Mouse (Mus musculus): ENCODE measurements around the gene Gck. TPM values are rescaled to one million over a fixed set of nuclear protein-coding genes. Genes with fewer than 3 reads are reported as not detected.

Gene Gck
- polyA plus RNA-seq, 1 experiment: 0.33 TPM

DNA sequence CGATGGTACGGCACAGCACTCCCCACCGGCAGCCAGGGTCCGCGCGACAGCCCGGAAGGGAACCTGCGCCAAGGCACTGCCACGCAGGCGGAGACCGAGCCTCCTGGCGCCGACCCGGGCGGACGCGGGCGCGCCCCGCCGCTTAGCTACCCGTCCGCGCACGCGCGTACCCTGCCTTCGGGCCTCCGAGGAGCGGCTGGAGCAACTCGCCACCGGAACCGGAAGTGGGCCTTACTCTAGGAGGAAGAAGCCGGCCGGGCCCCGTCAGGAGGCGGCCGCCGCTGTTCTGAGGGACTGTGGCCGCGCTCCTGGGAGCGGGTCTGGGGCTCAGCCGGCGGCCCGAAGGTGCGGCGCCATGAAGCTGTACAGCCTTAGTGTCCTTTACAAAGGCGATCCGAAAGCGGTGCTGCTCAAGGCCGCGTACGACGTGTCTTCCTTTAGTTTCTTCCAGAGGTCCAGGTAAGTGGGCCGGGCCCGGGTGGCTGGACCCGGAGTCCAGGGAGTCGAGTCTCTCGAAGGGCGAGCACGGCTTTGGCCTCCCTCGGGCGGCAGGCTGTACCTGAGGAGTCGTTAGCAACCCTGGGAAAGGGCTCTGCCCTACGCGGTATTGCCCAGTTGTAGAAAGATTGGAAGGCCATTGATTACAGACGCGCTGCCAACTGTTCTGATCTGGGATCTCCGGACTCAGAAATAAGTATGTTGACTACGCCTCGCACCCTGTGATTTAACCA is 5.8 kb upstream of the Gck start, which contains the start of gene Ykt6:
Gene Ykt6, plus strand, starts transcription at position 148 of the 731 bp plus-strand sequence.
- under 1% methylated on average over 71 of the region's 71 CpGs for WGBS
- H3K27ac ChIP-seq (ENCODE audit: insufficient read depth, low read depth, low read length): peak within 1 kb of the TSS; percentile 96
- H3K36me3 ChIP-seq (ENCODE audit: control insufficient read depth, insufficient read depth, low read length): peaks cover 15% of the 10 kb centered on the region
- no peaks in the 10 kb centered on the region for H3K27me3 ChIP-seq (ENCODE audit: control insufficient read depth, insufficient read depth, low read length)
- peaks cover 13% of the 10 kb centered on the region; the same call in 1 of the 2 replicates for H3K4me1 ChIP-seq (ENCODE audit: control insufficient read depth, insufficient read depth, insufficient read length, low read length)
- peak within 1 kb of the TSS; percentile 87 for H3K4me3 ChIP-seq (ENCODE audit: low read depth, low read length)
- TF ChIP-seq CTCF (IDR thresholded peaks at IDR 0.05; ENCODE audit: extremely low read depth, insufficient read length, insufficient replicate concordance, low read depth, low read length) (no peak), POLR2A (IDR thresholded peaks at IDR 0.05; ENCODE audit: low read depth, low read length) (peak; percentile 91; the same call in 1 of the 2 replicates)

DNA sequence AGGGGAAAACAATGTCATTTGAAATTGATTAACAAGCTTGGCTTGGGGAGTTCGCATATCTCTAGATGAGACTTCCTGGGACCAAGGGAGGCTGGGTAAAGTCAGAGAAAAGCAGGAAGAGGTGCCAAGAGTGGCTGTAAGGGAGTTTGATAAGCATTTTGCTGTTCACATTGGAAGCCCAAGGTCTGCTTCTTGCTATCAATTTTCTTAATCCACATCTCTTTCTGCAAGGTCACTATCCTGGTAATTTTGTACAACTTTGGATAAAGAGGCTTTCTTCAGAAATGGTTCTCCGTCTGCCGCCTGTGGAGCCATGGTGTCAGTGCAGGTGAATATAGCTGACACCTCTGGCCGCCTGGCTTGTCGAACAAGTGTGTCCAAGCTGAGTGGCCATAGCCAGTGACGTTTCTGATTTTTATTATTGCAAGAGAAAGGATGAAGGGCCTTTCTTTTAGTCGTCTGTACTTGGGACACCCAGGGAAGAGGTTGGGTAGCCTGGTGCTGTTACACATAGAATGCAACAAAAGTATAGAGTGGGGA is 5.2 kb upstream of the Gck start:
- H3K27ac ChIP-seq (ENCODE audit: insufficient read depth, low read depth, low read length): peak overlapping the region; percentile 96
- H3K4me1 ChIP-seq (ENCODE audit: control insufficient read depth, insufficient read depth, insufficient read length, low read length): peaks cover 13% of the 10 kb centered on the region; the same call in 1 of the 2 replicates
- WGBS: 2% methylated on average over 7 of the region's 7 CpGs
- TF ChIP-seq POLR2A (IDR thresholded peaks at IDR 0.05; ENCODE audit: low read depth, low read length) (no peak), CTCF (IDR thresholded peaks at IDR 0.05; ENCODE audit: extremely low read depth, insufficient read length, insufficient replicate concordance, low read depth, low read length) (peak; percentile 59; the same call in 1 of the 2 replicates)
- no peaks in the 10 kb centered on the region for H3K27me3 ChIP-seq (ENCODE audit: control insufficient read depth, insufficient read depth, low read length)
- H3K36me3 ChIP-seq (ENCODE audit: control insufficient read depth, insufficient read depth, low read length): peaks cover 9% of the 10 kb centered on the region
- H3K4me3 ChIP-seq (ENCODE audit: low read depth, low read length): peak overlapping the region; percentile 87

- 39% methylated on average over 5 of the region's 5 CpGs for WGBS
- Histone ChIP-seq H3K36me3 (ENCODE audit: control insufficient read depth, insufficient read depth, low read length) (peaks cover 8% of the 10 kb centered on the region; the same call in 1 of the 2 replicates), H3K27ac (ENCODE audit: insufficient read depth, low read depth, low read length) (peak overlapping the region; percentile 96), H3K27me3 (ENCODE audit: control insufficient read depth, insufficient read depth, low read length) (no peaks in the 10 kb centered on the region), H3K4me1 (ENCODE audit: control insufficient read depth, insufficient read depth, insufficient read length, low read length) (peaks cover 13% of the 10 kb centered on the region; the same call in 1 of the 2 replicates), H3K4me3 (ENCODE audit: low read depth, low read length) (no peak overlapping the region)
- no peak for TF ChIP-seq CTCF (IDR thresholded peaks at IDR 0.05; ENCODE audit: extremely low read depth, insufficient read length, insufficient replicate concordance, low read depth, low read length)
These were observed 4.6 kb upstream of the Gck start for GRCm38 (mm10) chr11:5954435-5954834.

GRCm38 (mm10) chr11:5953130-5953765 is 3.4 kb upstream of the Gck start:
- no peak overlapping the region for H3K4me3 ChIP-seq (ENCODE audit: low read depth, low read length)
- TF ChIP-seq POLR2A (IDR thresholded peaks at IDR 0.05; ENCODE audit: low read depth, low read length): no peak
- TF ChIP-seq CTCF (IDR thresholded peaks at IDR 0.05; ENCODE audit: extremely low read depth, insufficient read length, insufficient replicate concordance, low read depth, low read length): 0 out of 2 replicates have a peak, but pooled peaks have one; percentile 18
- WGBS: 50% methylated on average over 8 of the region's 8 CpGs

DNA sequence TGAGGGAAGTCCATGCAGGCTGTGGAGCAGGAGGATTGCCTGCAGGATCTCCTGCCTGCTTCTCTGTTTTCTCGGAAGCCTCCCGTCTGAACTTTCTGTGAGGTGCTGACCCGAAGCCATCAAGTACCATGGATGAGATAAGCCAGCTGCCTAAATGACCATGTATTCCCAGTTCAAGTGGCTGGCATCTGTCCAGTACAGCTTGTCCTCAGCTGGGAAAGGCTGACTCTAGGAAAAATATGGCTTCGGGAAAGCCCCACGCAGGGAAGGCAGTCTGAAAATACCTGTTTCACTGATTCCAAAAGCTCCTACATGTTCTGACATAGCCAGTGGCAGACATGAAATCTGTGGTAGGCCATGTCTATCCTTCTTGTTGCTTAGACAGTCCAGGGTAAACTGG is 2.6 kb upstream of the Gck start:
- H3K4me1 ChIP-seq (ENCODE audit: control insufficient read depth, insufficient read depth, insufficient read length, low read length): peaks cover 12% of the 10 kb centered on the region; the same call in 1 of the 2 replicates
- WGBS: 35% methylated on average over 5 of the region's 5 CpGs
- H3K27ac ChIP-seq (ENCODE audit: insufficient read depth, low read depth, low read length): no peak overlapping the region
- H3K27me3 ChIP-seq (ENCODE audit: control insufficient read depth, insufficient read depth, low read length): no peaks in the 10 kb centered on the region
- H3K4me3 ChIP-seq (ENCODE audit: low read depth, low read length): no peak overlapping the region
- H3K36me3 ChIP-seq (ENCODE audit: control insufficient read depth, insufficient read depth, low read length): peaks cover 2% of the 10 kb centered on the region; the same call in 1 of the 2 replicates
- TF ChIP-seq CTCF (IDR thresholded peaks at IDR 0.05; ENCODE audit: extremely low read depth, insufficient read length, insufficient replicate concordance, low read depth, low read length) (no peak), POLR2A (IDR thresholded peaks at IDR 0.05; ENCODE audit: low read depth, low read length) (no peak)

More at GRCm38 (mm10) chr11:5953130-5953765, 3.4 kb upstream of the Gck start:
- H3K4me1 ChIP-seq (ENCODE audit: control insufficient read depth, insufficient read depth, insufficient read length, low read length): peaks cover 13% of the 10 kb centered on the region; the same call in 1 of the 2 replicates
- H3K36me3 ChIP-seq (ENCODE audit: control insufficient read depth, insufficient read depth, low read length): peaks cover 5% of the 10 kb centered on the region; the same call in 1 of the 2 replicates
- no peaks in the 10 kb centered on the region for H3K27me3 ChIP-seq (ENCODE audit: control insufficient read depth, insufficient read depth, low read length)
- H3K27ac ChIP-seq (ENCODE audit: insufficient read depth, low read depth, low read length): no peak overlapping the region

DNA sequence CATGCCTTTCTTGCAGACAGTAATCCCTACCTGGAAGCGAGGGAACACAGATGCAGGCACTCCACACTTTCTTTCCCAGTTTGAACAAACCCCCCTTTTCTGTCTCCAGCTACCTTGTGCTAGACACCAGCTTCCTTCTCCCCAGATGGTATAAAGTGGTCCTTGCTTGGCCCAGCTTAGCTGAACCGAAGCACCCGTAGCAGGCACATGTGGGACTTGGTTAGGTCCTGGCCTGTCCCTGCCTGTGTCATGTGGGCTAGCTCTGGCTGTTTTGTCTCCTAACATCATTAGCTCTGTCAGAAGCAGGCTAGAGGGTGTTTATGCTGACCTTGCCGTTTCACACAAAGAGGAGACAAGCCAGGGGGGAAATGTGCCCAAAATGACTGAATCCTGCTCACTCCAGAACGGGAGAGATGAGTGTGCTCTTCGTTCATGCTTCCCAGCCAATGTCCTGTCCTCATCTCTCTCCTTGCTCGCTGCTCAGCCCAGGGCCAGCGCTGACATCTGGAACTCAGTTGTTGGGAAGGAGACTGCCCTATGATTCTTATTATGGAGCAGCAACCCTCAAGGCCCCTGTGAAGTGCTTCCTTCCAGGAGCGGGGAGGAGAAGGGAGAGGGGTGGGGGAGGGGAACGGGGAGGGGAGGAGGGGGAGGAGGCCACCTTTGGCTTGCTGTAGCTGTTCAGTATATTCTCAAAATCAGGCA is 1.2 kb downstream of the Gck start:
- H3K36me3 ChIP-seq (ENCODE audit: control insufficient read depth, insufficient read depth, low read length): no peaks in the 10 kb centered on the region
- H3K4me1 ChIP-seq (ENCODE audit: control insufficient read depth, insufficient read depth, insufficient read length, low read length): no peaks in the 10 kb centered on the region
- no peak overlapping the region for H3K27ac ChIP-seq (ENCODE audit: insufficient read depth, low read depth, low read length)
- no peak overlapping the region for H3K4me3 ChIP-seq (ENCODE audit: low read depth, low read length)
- TF ChIP-seq POLR2A (IDR thresholded peaks at IDR 0.05; ENCODE audit: low read depth, low read length): no peak
- no peak for TF ChIP-seq CTCF (IDR thresholded peaks at IDR 0.05; ENCODE audit: extremely low read depth, insufficient read length, insufficient replicate concordance, low read depth, low read length)
- WGBS: 76% methylated on average over 10 of the region's 10 CpGs
- H3K27me3 ChIP-seq (ENCODE audit: control insufficient read depth, insufficient read depth, low read length): no peaks in the 10 kb centered on the region

All from small intestine, adult 2 months (tissue).